Mouse (Mus musculus): ENCODE measurements around the gene Med13. TPM values are rescaled to one million over a fixed set of nuclear protein-coding genes. Genes with fewer than 3 reads are reported as not detected.

The Med13 gene
- total RNA-seq, 2 experiments from 2014 or later, result 70.8 to 76.8 TPM

- no peak for ATAC-seq (replicated peaks; ENCODE audit: low FRiP score, poor library complexity, severe bottlenecking)
Observed at GRCm38 (mm10) chr11:86381478-86382091, 24.2 kb upstream of the Med13 start.

GRCm38 (mm10) chr11:86380521-86381238 lies 23.3 kb upstream of the Med13 start:
- ATAC-seq (replicated peaks; ENCODE audit: low FRiP score, poor library complexity, severe bottlenecking), result no peak

- no peak for ATAC-seq (replicated peaks; ENCODE audit: low FRiP score, poor library complexity, severe bottlenecking)
Observed at GRCm38 (mm10) chr11:86378981-86379380, 21.6 kb upstream of the Med13 start.

GRCm38 (mm10) chr11:86377841-86378240 lies 20.4 kb upstream of the Med13 start:
- no peak for ATAC-seq (replicated peaks; ENCODE audit: low FRiP score, poor library complexity, severe bottlenecking)

GRCm38 (mm10) chr11:86376707-86377106 lies 19.3 kb upstream of the Med13 start:
- no peak for ATAC-seq (replicated peaks; ENCODE audit: low FRiP score, poor library complexity, severe bottlenecking)

GRCm38 (mm10) chr11:86375086-86375485 lies 17.7 kb upstream of the Med13 start:
- ATAC-seq (replicated peaks; ENCODE audit: low FRiP score, poor library complexity, severe bottlenecking), result no peak

- no peak for ATAC-seq (replicated peaks; ENCODE audit: low FRiP score, poor library complexity, severe bottlenecking)
Observed at GRCm38 (mm10) chr11:86371266-86371665, 13.9 kb upstream of the Med13 start.

GRCm38 (mm10) chr11:86369860-86370259 lies 12.5 kb upstream of the Med13 start:
- no peak for ATAC-seq (replicated peaks; ENCODE audit: low FRiP score, poor library complexity, severe bottlenecking)

- ATAC-seq (replicated peaks; ENCODE audit: low FRiP score, poor library complexity, severe bottlenecking), result no peak
Observed at GRCm38 (mm10) chr11:86369003-86369402, 11.6 kb upstream of the Med13 start.

GRCm38 (mm10) chr11:86364709-86365452 lies 7.5 kb upstream of the Med13 start:
- no peak for ATAC-seq (replicated peaks; ENCODE audit: low FRiP score, poor library complexity, severe bottlenecking)

- peak; percentile 96 for ATAC-seq (replicated peaks; ENCODE audit: low FRiP score, poor library complexity, severe bottlenecking)
Observed at GRCm38 (mm10) chr11:86357984-86358528, 654 bp upstream of the Med13 start.

GRCm38 (mm10) chr11:86356007-86356853 lies 1.2 kb downstream of the Med13 start:
- ATAC-seq (replicated peaks; ENCODE audit: low FRiP score, poor library complexity, severe bottlenecking), result peak; percentile 70

GRCm38 (mm10) chr11:86353586-86353985 lies 3.8 kb downstream of the Med13 start:
- no peak for ATAC-seq (replicated peaks; ENCODE audit: low FRiP score, poor library complexity, severe bottlenecking)

GRCm38 (mm10) chr11:86351766-86352315 lies 5.6 kb downstream of the Med13 start:
- ATAC-seq (replicated peaks; ENCODE audit: low FRiP score, poor library complexity, severe bottlenecking), result no peak

GRCm38 (mm10) chr11:86350636-86351138 lies 6.7 kb downstream of the Med13 start:
- ATAC-seq (replicated peaks; ENCODE audit: low FRiP score, poor library complexity, severe bottlenecking), result no peak

- ATAC-seq (replicated peaks; ENCODE audit: low FRiP score, poor library complexity, severe bottlenecking), result no peak
Observed at GRCm38 (mm10) chr11:86349325-86349724, 8.1 kb downstream of the Med13 start.

GRCm38 (mm10) chr11:86348872-86349271 lies 8.5 kb downstream of the Med13 start:
- no peak for ATAC-seq (replicated peaks; ENCODE audit: low FRiP score, poor library complexity, severe bottlenecking)

GRCm38 (mm10) chr11:86347387-86348122 lies 9.8 kb downstream of the Med13 start:
- ATAC-seq (replicated peaks; ENCODE audit: low FRiP score, poor library complexity, severe bottlenecking), result no peak

- no peak for ATAC-seq (replicated peaks; ENCODE audit: low FRiP score, poor library complexity, severe bottlenecking)
Observed at GRCm38 (mm10) chr11:86346525-86346924, 10.9 kb downstream of the Med13 start.
